Mouse (Mus musculus) cerebral cortex, adult 2 months (tissue): ENCODE measurements around the gene Lmna.

Experiments
- WGBS: fragments of 180-500 bp; shearing (Covaris S2); methylation state at CpG from one replicate; pipeline ENCODE4 v1.1.7; 2018; 5-methylcytosine and 5-hydroxymethylcytosine counted together

Lmna gene

DNA sequence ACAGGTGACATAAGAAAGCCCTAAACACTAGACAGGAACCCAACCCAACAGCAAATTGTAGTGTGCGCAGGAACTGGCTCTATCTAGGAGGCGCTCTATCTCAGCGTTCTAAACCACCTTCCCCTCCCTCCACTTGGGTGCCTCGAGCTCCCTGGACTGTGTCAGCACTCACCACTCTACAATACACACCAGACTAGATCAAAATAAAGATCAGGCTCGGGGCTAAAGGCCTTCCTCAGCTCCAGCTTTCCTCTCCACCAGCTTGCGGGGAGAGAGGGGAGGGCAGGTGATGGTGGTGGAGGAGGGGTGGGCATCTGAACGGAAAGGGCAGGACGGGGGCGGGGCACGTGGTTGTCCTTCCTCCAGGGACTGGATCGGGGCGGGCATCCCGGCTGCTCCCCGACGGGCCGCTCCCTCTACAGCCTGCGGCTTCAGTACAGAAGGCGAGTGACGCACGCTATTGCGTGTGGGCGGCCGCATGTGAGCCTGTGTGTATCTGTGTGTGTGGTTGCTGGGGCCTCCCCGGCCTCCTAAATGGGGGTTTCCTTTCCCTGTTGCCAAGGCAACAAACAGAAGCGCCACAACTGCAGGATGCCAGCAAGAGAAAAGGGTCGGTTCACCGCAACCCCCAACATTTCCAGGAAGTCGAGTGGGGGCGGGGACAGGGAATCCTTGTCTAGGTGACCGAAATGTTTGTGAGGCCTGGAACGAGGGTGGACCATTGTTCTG is at the start of gene Lmna:
TSS of gene Lmna (minus strand) at position 265 of the 729 bp plus-strand sequence.
- WGBS: 3% methylated on average over 31 of the region's 31 CpGs

DNA sequence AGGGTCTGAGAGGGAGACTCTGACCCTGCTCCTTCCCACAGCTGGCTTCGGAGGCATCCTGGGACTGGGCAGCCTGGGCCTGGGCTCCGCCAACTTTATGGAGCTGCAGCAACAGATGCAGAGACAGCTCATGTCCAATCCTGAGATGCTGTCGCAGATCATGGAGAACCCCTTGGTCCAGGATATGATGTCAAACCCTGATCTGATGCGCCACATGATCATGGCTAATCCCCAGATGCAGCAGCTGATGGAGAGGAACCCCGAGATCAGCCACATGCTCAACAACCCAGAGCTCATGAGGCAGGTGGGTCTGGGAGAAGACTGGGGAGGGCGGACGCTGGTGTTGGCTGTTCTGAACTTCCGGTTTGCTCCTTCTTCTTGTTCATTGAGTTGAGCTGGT is 46.9 kb upstream of the Lmna start:
- 95% methylated on average over 8 of the region's 8 CpGs for WGBS

DNA sequence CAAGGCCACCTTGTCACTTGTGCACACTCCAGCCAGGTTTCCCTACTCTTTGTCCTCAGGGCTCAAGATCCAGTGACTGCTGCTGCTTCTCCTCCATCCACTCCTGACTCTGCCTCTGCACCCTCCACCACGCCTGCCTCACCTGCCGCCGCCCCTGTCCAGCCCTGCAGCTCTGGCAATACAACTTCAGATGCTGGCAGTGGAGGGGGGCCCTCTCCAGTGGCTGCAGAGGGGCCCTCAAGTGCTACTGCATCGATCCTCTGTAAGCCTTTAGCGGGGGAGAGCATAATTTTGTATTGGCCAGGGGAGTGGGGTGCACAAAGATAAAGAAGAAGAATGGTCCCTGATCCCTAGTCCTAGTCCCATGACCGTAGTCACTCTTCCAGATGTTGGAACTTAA is 46.0 kb upstream of the Lmna start:
- 95% methylated on average over 6 of the region's 6 CpGs for WGBS

DNA sequence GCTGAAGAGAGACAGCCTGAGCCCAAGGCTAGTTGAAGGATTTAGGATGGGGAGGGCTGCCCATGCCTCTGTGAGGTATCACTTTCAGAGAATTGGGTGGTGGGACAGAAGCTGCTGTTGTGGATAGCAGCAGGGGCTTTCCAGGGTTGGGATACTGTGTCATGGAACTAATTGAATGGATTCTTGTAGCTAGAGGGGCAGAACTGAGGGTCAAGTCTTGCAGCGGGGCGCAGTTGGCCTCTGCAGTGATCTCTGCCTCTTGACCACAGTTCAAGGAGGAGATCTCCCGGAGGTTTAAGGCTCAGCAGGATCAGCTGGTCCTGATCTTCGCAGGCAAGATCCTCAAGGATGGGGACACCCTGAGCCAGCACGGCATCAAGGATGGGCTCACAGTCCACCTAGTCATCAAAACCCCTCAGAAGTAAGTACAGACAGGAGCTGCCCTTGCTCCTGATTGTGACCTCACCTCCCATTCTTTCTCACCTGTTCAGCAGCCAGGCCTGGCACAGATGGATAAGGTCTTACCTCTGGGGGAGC is 45.4 kb upstream of the Lmna start:
- WGBS: 93% methylated on average over 5 of the region's 5 CpGs

DNA sequence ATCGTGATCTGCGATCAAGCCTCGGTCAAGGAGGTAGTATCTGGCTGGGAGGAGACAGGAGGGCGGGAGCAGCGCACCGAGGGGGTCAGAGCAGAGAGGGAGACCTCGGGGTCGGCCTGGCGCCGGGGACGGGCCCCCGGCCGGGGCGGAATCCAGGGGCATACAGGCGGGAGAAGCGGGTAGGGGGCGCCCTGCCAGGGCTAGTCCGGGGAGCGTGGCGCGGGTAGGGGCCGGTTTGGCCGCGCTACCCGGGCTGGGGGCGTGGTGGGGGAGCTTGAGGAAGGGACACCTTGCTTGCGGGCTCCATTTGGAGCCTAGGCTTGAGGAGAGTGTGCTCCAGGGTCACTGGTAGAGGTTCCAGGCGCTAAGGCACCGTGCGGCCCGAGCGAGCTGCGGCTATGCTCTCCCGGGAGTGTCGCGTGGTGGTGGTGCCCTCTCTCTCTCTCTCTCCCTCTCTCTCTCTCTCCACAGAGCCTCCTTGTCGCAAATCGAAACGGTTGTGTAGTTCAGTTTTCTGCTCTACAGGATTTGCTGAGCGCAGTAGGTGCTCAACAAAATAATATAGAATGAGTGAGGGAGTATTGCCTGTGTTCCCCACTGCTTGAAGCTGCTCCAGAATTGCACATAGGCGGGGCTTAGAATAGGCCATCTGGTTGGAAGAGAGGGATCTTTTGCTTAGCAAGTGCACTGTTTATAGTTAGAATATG is 44.3 kb upstream of the Lmna start:
- WGBS: under 1% methylated on average over 39 of the region's 41 CpGs

DNA sequence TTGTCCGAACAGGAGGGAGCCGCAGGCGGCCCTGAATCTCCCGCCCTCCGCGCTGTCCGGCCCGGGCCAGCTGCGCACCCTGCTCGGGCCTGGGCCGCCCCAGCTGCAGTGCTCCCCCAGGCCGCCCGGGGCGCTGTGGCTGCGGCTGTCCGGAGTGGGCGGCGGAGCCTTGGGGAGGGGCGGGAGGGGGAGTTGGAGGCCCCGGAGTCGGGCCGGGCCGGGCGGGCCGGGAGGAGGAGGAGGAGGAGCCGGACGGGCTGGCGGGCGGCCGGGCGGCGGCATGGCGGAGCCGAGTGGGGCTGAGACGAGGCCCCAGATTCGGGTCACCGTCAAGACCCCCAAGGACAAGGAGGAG is 43.7 kb upstream of the Lmna start, which contains the start of gene Ubqln4:
TSS of gene Ubqln4 (plus strand) at position 234 of the 355 bp plus-strand sequence.
- under 1% methylated on average over 36 of the region's 37 CpGs for WGBS

DNA sequence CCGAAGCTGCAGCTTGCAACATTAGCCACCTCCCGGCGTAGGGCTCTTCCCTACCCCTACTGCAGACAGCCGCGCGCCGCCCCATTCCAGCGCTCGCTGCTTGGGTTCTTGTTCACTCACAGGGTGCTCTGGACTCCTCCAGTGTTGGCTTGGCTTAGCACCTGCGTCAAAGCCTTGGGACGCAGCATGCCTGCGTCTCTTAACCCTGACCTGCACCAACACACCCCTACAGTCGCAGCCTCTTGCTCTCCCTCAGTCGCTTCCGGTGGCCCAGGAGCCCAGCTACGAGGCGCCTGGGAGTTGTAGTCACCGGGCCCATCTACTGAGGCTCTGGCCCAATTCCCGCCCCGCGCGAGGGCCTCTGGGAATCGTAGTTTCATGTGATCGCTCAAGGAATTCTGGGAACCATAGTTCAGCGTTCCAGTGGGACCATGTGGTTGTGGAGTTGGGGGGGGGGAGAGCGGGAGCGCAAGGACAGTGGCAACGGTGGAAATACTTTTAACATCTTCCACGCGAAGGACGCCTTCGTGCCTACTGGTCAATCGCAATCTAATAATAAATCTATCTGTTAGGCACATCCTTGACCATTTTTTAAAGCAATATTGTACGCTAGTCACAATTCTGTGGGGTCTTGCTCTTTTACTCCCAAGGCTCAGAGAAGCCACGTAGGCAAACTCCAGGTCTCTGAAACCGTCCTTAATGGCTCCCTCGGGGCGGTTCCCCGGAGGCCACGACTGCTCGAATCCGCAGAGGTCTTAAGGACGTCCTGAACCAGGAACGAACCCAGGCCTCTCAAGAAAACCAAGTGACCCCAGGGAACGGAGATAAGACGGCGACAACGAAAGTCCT is 43.1 kb upstream of the Lmna start, which contains the start of gene Lamtor2:
TSS of gene Lamtor2 (minus strand) at position 399 of the 849 bp plus-strand sequence.
- under 1% methylated on average over 48 of the region's 48 CpGs for WGBS

DNA sequence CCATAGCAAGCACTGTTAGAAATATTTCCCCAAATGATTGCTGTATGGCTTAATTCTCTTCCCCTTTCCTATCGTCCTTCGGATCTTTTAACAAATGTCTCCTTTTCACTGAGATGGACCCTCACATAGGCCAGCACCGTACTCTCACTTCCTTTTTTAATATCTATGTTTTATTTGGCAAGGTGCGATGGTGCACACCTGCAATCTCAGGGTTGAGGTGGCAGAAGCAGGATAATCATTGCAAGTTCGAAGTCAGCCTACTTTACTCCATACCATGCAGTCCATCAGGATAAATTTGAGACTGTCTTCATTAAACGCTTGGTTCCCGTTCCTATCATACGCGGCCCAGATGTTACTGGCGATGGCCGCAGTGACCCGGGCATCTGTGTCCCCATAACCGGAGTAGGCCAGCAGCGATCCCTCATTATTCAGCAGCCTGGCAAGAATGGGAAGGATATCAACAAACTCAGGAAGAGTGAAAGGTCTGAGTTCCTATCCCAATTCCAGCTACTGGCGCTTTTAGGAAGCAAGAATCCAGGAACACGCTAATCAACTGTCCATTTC is 42.4 kb upstream of the Lmna start:
- WGBS: 16% methylated on average over 16 of the region's 16 CpGs

DNA sequence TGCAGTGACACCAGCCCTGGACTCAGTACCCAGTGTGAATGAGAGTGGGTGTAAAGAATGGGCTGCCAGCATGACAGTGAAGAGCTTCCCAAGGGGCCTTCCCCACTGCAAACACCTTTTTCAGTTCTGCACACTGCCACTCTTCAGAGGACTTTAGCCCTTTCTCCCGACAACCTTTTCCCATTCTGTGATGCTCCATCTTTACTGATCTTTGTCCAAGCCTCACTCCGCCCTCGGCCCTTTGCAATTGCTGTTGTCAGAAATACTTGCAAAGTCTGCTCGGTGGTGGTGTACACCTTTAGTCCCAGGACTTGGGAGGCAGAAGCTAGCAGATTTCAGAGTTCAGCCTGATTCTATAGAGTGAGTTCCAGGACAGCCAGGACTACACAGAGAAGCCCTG is 41.8 kb upstream of the Lmna start:
- 79% methylated on average over 4 of the region's 4 CpGs for WGBS

DNA sequence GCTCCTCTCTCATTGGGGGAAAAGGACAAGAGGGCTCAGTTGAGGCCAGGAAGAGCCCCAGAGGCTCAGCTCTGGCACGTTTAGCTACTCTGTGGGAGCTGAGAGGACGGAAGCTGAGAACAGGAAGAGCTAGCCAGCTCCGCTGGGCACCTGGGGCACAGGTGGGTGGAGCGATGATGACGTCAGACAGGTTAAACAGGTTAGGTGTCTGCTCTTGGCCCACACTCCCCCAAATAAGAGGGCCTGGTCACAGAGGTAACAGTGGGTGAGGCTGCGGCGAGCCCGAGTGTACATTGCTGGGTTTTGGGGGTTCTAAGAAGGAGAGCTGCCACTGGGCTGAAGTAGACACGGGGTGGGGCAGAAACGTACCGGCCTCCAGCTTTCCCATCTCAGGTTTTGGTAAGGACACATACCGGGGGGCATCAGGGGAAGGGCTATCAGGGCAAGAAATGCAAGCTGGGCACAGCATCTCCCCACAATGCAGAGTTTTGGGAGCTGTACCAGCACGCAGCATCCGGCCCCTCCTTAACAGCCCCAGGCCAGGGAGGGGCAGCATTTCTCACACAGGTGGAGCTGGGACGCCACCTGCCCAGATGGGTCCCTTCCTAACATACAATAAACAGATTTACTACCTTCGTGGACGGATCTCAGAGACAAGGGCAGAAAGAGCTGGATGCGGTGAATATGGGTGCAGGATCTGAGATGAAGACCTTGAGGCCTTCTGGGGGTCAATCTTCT is 38.6 kb upstream of the Lmna start, which contains the start of gene Rab25:
TSS of gene Rab25 (minus strand) at position 121 of the 738 bp plus-strand sequence.
- WGBS: 70% methylated on average over 18 of the region's 18 CpGs

DNA sequence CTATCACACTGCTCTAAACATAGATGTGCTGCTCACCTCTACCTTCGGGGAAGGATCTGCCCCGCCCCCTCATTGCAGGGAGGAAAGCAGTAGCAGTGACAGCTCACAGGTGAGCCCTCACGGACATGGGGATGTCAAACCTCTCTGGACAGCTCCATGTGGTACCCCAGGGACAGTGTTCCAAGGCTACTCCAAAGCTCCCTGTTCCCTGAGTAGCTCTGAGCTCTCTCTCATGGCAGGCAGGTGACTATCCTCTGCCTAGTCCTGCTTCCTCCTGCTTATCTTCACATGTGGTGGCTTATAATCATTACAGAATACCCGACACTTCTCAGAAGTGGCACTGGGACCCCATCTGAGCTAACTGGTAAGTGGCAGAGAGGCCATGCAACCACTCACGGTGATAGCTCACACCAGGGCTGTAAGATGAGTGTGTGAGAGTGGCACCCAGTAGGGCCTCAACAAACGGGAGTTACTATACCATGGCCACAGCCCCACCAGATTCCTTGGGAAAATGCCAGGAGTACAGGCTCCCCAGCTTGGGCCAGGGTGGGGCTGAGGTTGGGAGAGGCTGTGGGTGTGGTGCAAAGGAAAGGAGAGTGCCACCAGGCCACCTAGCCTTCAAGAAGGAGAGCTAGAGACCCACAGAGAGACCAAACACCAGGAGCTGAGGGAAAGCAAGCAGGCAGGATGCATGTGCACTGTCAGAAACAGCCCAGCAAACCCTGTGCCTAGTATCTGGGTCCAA is 37.1 kb upstream of the Lmna start:
- 80% methylated on average over 6 of the region's 6 CpGs for WGBS

DNA sequence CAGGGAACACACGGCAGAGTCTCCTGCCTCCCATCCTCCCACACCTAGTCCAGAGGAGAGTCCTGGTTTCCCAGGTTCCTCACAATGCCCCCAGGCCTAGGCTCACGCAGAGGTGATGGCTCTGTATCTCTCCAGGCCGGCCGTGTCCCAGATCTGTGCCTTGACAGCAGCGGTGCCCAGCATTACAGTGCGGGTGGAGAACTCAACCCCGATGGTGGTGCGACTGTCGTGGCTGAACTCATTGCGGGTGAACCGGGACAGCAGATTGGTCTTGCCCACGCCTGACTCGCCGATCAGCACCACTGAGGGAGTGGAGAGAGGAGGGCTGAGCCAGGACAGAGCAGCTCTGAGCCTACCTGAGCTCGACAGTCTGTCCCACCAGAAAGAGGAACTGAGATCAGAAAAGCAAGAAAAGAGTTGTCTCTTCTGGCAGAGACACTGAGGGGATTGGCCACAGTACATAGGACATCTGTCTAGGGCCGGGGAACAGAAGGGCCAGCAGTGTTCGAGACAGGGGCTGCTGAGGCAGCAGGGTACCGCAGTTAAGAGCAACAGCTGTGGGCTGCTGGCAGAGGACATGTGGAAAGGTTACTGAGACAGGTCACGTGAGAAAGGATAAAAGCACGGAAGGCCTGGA is 35.3 kb upstream of the Lmna start:
- 80% methylated on average over 20 of the region's 20 CpGs for WGBS

DNA sequence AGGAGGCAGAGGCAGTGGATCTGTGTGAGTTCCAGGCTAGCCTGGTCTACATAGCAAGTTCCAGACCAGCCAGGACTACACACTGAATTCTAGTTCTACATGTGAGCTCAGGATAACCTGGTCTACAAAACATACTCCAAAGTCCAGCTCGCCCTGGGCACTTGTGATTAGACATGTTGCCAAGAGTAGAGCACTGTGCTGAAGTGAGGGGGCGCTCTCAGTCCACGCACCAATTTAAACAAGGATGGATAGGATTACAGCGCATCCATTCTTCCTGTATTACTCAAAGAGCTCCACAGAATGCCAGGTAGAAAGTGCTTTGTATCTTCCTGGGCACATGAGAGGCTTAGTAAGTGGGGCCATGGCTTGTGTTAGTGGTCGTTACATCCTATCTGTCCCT is 34.8 kb upstream of the Lmna start:
- 41% methylated on average over 5 of the region's 5 CpGs for WGBS

DNA sequence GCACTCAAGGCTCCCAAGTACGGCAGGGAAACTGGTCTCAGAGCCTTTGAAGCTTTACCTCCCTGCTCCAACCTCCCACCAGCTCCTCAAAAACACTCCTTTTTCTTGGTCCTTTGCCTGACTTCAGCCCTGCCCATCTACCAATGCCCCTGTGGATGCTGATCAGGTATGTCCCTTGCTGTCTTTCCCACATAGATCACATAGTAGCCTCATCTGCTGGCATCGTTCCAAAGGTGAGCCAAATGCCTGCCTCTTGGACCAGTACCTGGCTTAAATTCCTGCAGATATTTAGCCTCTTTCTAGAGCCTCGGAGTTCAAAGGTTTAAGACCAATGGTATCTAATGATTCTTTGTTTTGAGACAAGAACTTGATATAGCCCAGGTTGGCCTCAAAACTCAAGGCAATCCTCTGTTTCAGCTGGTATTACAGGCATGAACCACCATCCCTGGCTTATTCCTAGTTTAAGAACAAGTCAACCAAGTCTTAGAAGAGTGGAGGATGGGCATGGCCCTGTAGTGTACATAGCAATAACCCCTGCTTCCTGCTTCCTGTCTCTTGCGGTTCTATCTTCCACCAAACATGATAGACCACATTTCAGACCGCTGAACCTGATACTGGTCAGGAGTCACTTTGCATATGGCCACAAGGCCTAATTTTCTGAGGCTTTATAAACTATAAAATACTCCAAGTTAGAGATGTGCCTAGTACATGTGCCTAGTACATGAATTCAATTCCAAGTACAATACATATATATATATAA is 34.1 kb upstream of the Lmna start:
- WGBS: 79% methylated on average over 5 of the region's 5 CpGs

DNA sequence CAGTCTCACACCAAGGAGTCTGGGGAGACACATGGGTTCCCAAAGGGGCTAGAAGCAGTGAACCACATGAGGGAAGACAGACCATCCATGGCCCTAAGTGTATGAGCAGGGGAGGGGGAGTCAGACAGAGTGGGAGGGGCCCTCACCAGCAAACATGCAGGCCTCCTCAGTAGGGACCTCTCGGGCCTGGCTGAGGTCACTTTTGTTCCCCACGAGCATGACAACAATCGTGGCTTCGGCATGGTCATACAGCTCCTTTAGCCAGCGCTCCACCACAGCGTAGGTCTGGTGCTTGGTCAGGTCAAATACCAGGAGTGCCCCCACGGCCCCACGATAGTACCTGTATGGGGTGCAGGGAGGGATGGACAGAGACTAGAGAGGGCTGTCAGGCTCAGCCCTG is 33.4 kb upstream of the Lmna start:
- 91% methylated on average over 8 of the region's 8 CpGs for WGBS

DNA sequence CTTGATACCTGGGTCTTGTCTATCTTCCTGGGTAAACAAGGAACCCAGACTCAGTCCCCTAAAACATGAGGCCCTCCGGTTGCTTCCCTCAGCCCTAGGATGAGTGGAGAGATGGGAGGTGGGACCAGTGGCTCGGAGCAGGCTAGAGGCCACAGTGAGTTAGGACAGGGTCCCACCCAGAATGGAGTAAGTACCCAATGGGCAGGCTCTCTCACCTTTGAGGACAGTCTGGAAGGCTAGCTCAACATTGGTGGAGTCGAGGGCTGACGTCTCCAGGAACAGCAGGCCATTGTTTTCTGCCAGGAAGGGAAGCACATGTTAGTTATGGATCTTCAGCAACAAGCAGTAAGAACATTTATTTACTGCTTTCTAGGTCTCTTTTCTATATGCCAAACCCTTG is 32.7 kb upstream of the Lmna start:
- WGBS: 81% methylated on average over 4 of the region's 4 CpGs

DNA sequence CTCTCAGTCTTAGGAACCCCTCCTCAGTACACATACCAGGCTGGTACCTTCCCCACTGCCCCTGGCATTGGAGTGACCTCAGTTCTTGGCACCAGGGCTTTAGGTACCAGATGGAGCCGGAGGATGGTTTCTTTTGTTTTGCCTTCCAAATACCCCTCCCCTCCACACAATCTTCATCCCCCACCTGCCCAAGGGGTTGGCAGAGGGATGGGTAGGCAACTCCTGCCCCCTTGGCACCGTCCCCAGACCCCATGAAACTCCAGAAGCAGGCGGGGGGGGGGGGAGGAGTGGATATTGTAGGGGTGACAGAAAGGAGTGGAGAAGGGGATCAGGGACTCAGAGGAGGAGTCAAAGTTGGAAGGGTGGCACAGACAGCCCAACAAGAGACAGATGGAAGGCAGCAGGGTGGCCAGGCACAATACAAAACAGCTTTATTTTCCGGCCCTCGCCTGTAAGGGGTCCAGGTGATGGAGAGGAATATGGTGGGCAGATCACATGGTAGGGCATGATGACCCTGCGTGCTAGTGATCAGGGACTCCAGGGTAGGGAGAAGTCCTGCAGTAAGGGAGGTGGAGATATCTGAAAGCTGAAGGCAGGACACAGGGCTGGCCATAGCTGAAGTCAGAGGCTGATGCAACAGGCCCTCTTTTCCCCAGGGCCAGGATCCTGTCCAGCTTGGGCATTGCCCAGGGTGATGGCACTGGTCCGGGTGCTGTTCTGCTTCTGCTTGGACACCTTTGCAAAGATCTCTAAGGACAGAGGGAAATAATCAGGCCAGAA is 32.1 kb upstream of the Lmna start:
- WGBS: 56% methylated on average over 7 of the region's 7 CpGs

DNA sequence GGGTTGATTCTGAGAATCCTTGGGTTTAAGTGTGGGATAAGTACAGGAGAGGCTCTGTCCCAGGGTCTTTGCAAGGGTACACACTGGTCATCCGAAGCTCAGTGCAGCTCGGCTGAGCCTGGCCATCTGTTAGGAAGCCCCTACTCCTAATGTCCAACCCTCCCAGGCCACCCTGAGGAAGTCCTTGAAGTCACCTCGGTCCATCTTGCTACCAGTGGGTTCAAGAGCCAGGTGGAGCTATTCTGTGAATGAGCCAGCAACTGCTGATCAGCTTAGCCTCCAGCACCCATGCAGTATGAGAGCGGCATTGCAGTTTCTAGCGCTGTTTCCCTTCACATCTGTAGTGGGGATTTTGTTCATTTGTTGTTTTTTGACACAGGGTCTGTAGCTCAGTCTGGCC is 30.3 kb upstream of the Lmna start:
- 78% methylated on average over 5 of the region's 5 CpGs for WGBS
